Mouse (Mus musculus): ENCODE results near the gene Rtn4rl2.

The Rtn4rl2 gene

GRCm38 (mm10) chr2:84850407-84851129, 35.9 kb downstream of the Rtn4rl2 start:
- DNase-seq (ENCODE audit: low spot score) = no peak

GRCm38 (mm10) chr2:84845226-84845625, 41.3 kb downstream of the Rtn4rl2 start:
- no peak for DNase-seq (ENCODE audit: low spot score)

- peak; percentile 68 for DNase-seq (ENCODE audit: low spot score)
Observed at GRCm38 (mm10) chr2:84843654-84844053, 42.9 kb downstream of the Rtn4rl2 start.

DNA sequence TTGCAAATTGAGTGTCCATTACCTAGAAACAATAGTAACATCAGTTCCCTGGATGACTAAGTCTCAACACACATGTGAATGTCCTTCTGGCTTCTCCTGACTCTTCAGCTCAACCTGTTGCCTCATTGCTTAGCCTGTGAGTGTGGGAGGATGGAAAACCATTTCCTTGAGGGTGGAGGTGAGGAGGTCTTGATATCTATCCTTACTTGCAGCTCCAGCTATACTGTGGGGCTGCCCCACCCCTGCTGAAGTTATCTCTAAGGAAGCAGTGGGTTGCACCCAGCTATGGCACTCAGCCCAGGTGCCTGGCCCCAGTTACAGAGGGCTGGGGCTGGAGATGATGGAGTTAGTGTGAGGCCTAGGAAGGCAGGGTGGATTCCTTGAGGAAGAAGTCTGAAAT, 44.6 kb downstream of the Rtn4rl2 start:
- DNase-seq (ENCODE audit: low spot score) = peak; percentile 92

- DNase-seq (ENCODE audit: low spot score) = peak; percentile 60
Observed at GRCm38 (mm10) chr2:84840748-84841563, 45.6 kb downstream of the Rtn4rl2 start.

GRCm38 (mm10) chr2:84840016-84840747, 46.3 kb downstream of the Rtn4rl2 start:
- DNase-seq (ENCODE audit: low spot score) = peak; percentile 56

DNA sequence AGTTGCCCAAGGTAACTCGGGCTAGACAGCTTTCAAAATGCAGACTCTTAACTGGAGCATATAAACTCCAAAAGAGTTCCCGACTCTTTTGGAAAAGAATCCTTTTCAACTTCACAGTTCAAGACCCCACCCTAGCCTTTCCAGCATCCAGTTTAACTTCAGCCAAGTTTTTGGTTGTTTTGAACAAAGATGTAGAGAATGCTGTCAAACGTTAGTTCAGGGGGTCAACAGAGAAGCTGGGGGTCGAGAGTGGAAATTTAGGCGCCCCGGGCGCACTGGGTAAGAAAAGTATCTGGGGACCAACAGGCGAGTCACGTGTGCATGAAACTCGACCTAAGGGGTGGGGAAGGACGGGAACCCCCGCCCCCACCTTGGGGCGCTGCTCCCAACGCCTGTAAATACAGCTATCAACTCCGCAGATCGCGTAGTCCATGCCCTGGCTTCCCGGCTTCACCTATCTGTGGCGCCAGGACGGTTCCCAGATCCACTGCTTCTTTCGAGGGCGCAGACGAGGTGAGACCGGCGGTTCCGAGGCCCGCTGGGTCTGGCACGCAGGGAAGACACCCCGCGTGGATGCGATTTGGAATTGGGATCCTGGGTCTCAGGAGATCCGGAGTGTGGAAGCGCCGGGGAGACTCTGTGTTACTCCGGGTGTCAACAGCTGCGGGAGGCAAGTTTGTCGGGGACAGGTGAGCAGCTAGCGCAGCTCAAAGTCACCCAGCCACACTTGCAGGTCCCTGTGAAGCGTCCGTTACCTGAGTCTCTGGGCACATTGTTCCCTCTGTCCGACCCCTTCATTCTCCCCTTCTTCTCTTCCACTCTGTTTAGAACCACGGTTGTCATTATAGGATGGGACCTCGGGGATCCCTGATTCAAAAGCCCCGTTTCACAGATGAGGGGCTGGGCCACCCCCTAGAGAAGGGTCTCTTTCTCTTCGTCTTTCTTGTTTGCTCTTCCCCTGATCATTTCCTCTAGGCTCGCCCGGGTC, 47.2 kb downstream of the Rtn4rl2 start:
- DNase-seq (ENCODE audit: low spot score) = peak; percentile 76

GRCm38 (mm10) chr2:84838593-84838949, 47.9 kb downstream of the Rtn4rl2 start, which contains the start of gene Slc43a1:
Slc43a1 (plus strand) TSS chr2:84838850.
- no peak for DNase-seq (ENCODE audit: low spot score)

GRCm38 (mm10) chr2:84837817-84838592, 48.5 kb downstream of the Rtn4rl2 start:
- DNase-seq (ENCODE audit: low spot score) = no peak

GRCm38 (mm10) chr2:84837107-84837506, 49.4 kb downstream of the Rtn4rl2 start:
- DNase-seq (ENCODE audit: low spot score) = no peak

GRCm38 (mm10) chr2:84831666-84832391, 54.7 kb downstream of the Rtn4rl2 start:
- peak; percentile 89 for DNase-seq (ENCODE audit: low spot score)

GRCm38 (mm10) chr2:84827283-84827920, 59.1 kb downstream of the Rtn4rl2 start:
- peak; percentile 79 for DNase-seq (ENCODE audit: low spot score)

GRCm38 (mm10) chr2:84826488-84827282, 59.8 kb downstream of the Rtn4rl2 start, which contains the start of gene Timm10:
Timm10 (plus strand) TSS chr2:84826997.
- DNase-seq (ENCODE audit: low spot score) = peak; percentile 90

DNA sequence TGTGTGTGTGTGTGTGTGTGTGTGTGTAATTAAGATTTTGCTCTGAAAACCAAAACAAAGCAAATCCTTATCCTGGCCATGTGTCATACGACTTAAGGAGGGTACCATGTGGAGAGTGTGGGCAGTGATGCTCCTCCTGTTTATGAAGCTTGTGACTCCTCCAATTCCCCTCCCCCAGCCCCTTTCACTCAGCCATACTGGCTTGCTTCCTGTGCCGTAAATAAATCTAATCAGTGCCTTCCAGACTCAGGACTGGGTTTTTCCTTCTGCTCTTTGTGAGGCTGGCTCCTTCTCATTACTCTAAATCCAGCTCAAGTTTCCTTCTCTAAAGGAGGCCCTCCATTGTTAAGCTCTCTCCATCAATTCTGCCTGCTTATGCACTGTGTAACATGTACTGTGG, 63.3 kb downstream of the Rtn4rl2 start:
- no peak for DNase-seq (ENCODE audit: low spot score)

- no peak for DNase-seq (ENCODE audit: low spot score)
Observed at GRCm38 (mm10) chr2:84822552-84822951, 64.0 kb downstream of the Rtn4rl2 start, which contains the start of gene Smtnl1. Smtnl1 (minus strand) TSS chr2:84822652.

All from c-Kit-positive CD71-positive TER-119-positive erythroid progenitor cells, embryonic 14.5 days (primary cell).